Mouse (Mus musculus): ENCODE measurements around the gene Casp7. TPM values are rescaled to one million over a fixed set of nuclear protein-coding genes. Genes with fewer than 3 reads are reported as not detected.

Gene Casp7
- polyA plus RNA-seq, 1 experiment, result 9.1 TPM

GRCm38 (mm10) chr19:56436380-56436779, 39.5 kb downstream of the Casp7 start:
- Histone ChIP-seq H3K27me3 (ENCODE audit: control insufficient read depth, insufficient read depth, insufficient read length) (no peaks in the 10 kb centered on the region), H3K79me3 (ENCODE audit: low read depth) (no peaks in the 10 kb centered on the region), H3ac (ENCODE audit: control insufficient read depth, insufficient read length, low read depth) (no peak overlapping the region), H3K4me3 (ENCODE audit: insufficient read depth, poor library complexity, severe bottlenecking) (no peak overlapping the region), H3K36me3 (ENCODE audit: control insufficient read depth, insufficient read depth) (no peaks in the 10 kb centered on the region), H3K79me2 (ENCODE audit: control insufficient read depth, insufficient read depth) (no peaks in the 10 kb centered on the region)
- TF ChIP-seq CTCF (IDR thresholded peaks at IDR 0.05; ENCODE audit: control insufficient read depth, insufficient read depth, insufficient read length) (no peak), MAX (IDR thresholded peaks at IDR 0.05) (no peak), CEBPB (IDR thresholded peaks at IDR 0.05; ENCODE audit: low read depth) (no peak), FOSL1 (IDR thresholded peaks at IDR 0.05; ENCODE audit: insufficient read depth, low read length, poor library complexity, severe bottlenecking) (no peak), USF1 (IDR thresholded peaks at IDR 0.05; ENCODE audit: low read depth) (no peak), MYOG (IDR thresholded peaks at IDR 0.05; ENCODE audit: control insufficient read depth, extremely low read depth, insufficient read length) (no peak), MYOD1 (IDR thresholded peaks at IDR 0.05; ENCODE audit: control insufficient read depth, insufficient read length, low read depth) (no peak)

- no peaks in the 10 kb centered on the region for H3K36me3 ChIP-seq (ENCODE audit: control insufficient read depth, insufficient read depth)
- no peaks in the 10 kb centered on the region for H3K27me3 ChIP-seq (ENCODE audit: control insufficient read depth, insufficient read depth, insufficient read length)
- H3K79me2 ChIP-seq (ENCODE audit: control insufficient read depth, insufficient read depth), result no peaks in the 10 kb centered on the region
- no peak overlapping the region for H3K4me3 ChIP-seq (ENCODE audit: insufficient read depth, poor library complexity, severe bottlenecking)
- no peak overlapping the region for H3ac ChIP-seq (ENCODE audit: control insufficient read depth, insufficient read length, low read depth)
- TF ChIP-seq USF1 (IDR thresholded peaks at IDR 0.05; ENCODE audit: low read depth) (no peak), MYOD1 (IDR thresholded peaks at IDR 0.05; ENCODE audit: control insufficient read depth, insufficient read length, low read depth) (no peak), CTCF (IDR thresholded peaks at IDR 0.05; ENCODE audit: control insufficient read depth, insufficient read depth, insufficient read length) (no peak), MYOG (IDR thresholded peaks at IDR 0.05; ENCODE audit: control insufficient read depth, extremely low read depth, insufficient read length) (no peak), FOSL1 (IDR thresholded peaks at IDR 0.05; ENCODE audit: insufficient read depth, low read length, poor library complexity, severe bottlenecking) (no peak), CEBPB (IDR thresholded peaks at IDR 0.05; ENCODE audit: low read depth) (no peak), MAX (IDR thresholded peaks at IDR 0.05) (no peak)
- no peaks in the 10 kb centered on the region for H3K79me3 ChIP-seq (ENCODE audit: low read depth)
These were observed 41.6 kb downstream of the Casp7 start for GRCm38 (mm10) chr19:56438357-56439071.

GRCm38 (mm10) chr19:56439072-56439434, 42.1 kb downstream of the Casp7 start:
- H3ac ChIP-seq (ENCODE audit: control insufficient read depth, insufficient read length, low read depth), result no peak overlapping the region
- no peak overlapping the region for H3K4me3 ChIP-seq (ENCODE audit: insufficient read depth, poor library complexity, severe bottlenecking)
- no peaks in the 10 kb centered on the region for H3K79me2 ChIP-seq (ENCODE audit: control insufficient read depth, insufficient read depth)
- TF ChIP-seq MAX (IDR thresholded peaks at IDR 0.05) (no peak), MYOD1 (IDR thresholded peaks at IDR 0.05; ENCODE audit: control insufficient read depth, insufficient read length, low read depth) (no peak), FOSL1 (IDR thresholded peaks at IDR 0.05; ENCODE audit: insufficient read depth, low read length, poor library complexity, severe bottlenecking) (no peak), CTCF (IDR thresholded peaks at IDR 0.05; ENCODE audit: control insufficient read depth, insufficient read depth, insufficient read length) (no peak), MYOG (IDR thresholded peaks at IDR 0.05; ENCODE audit: control insufficient read depth, extremely low read depth, insufficient read length) (no peak), USF1 (IDR thresholded peaks at IDR 0.05; ENCODE audit: low read depth) (no peak), CEBPB (IDR thresholded peaks at IDR 0.05; ENCODE audit: low read depth) (no peak)
- no peaks in the 10 kb centered on the region for H3K36me3 ChIP-seq (ENCODE audit: control insufficient read depth, insufficient read depth)
- H3K27me3 ChIP-seq (ENCODE audit: control insufficient read depth, insufficient read depth, insufficient read length), result no peaks in the 10 kb centered on the region
- H3K79me3 ChIP-seq (ENCODE audit: low read depth), result no peaks in the 10 kb centered on the region

GRCm38 (mm10) chr19:56443445-56443844, 46.5 kb downstream of the Casp7 start:
- Histone ChIP-seq H3K79me2 (ENCODE audit: control insufficient read depth, insufficient read depth) (no peaks in the 10 kb centered on the region), H3K27me3 (ENCODE audit: control insufficient read depth, insufficient read depth, insufficient read length) (no peaks in the 10 kb centered on the region), H3K79me3 (ENCODE audit: low read depth) (no peaks in the 10 kb centered on the region), H3K4me3 (ENCODE audit: insufficient read depth, poor library complexity, severe bottlenecking) (no peak overlapping the region), H3K36me3 (ENCODE audit: control insufficient read depth, insufficient read depth) (no peaks in the 10 kb centered on the region), H3ac (ENCODE audit: control insufficient read depth, insufficient read length, low read depth) (no peak overlapping the region)
- TF ChIP-seq MYOG (IDR thresholded peaks at IDR 0.05; ENCODE audit: control insufficient read depth, extremely low read depth, insufficient read length) (no peak), CEBPB (IDR thresholded peaks at IDR 0.05; ENCODE audit: low read depth) (no peak), MYOD1 (IDR thresholded peaks at IDR 0.05; ENCODE audit: control insufficient read depth, insufficient read length, low read depth) (no peak), FOSL1 (IDR thresholded peaks at IDR 0.05; ENCODE audit: insufficient read depth, low read length, poor library complexity, severe bottlenecking) (no peak), USF1 (IDR thresholded peaks at IDR 0.05; ENCODE audit: low read depth) (no peak), CTCF (IDR thresholded peaks at IDR 0.05; ENCODE audit: control insufficient read depth, insufficient read depth, insufficient read length) (no peak), MAX (IDR thresholded peaks at IDR 0.05) (no peak)

- Histone ChIP-seq H3ac (ENCODE audit: control insufficient read depth, insufficient read length, low read depth) (no peak overlapping the region), H3K36me3 (ENCODE audit: control insufficient read depth, insufficient read depth) (no peaks in the 10 kb centered on the region), H3K79me3 (ENCODE audit: low read depth) (no peaks in the 10 kb centered on the region), H3K27me3 (ENCODE audit: control insufficient read depth, insufficient read depth, insufficient read length) (no peaks in the 10 kb centered on the region), H3K79me2 (ENCODE audit: control insufficient read depth, insufficient read depth) (no peaks in the 10 kb centered on the region), H3K4me3 (ENCODE audit: insufficient read depth, poor library complexity, severe bottlenecking) (no peak overlapping the region)
- TF ChIP-seq MAX (IDR thresholded peaks at IDR 0.05), result no peak
- no peak for TF ChIP-seq CTCF (IDR thresholded peaks at IDR 0.05; ENCODE audit: control insufficient read depth, insufficient read depth, insufficient read length)
- no peak for TF ChIP-seq MYOD1 (IDR thresholded peaks at IDR 0.05; ENCODE audit: control insufficient read depth, insufficient read length, low read depth)
- TF ChIP-seq FOSL1 (IDR thresholded peaks at IDR 0.05; ENCODE audit: insufficient read depth, low read length, poor library complexity, severe bottlenecking), result no peak
- no peak for TF ChIP-seq CEBPB (IDR thresholded peaks at IDR 0.05; ENCODE audit: low read depth)
- TF ChIP-seq USF1 (IDR thresholded peaks at IDR 0.05; ENCODE audit: low read depth), result no peak
- TF ChIP-seq MYOG (IDR thresholded peaks at IDR 0.05; ENCODE audit: control insufficient read depth, extremely low read depth, insufficient read length), result no peak
These were observed 51.9 kb downstream of the Casp7 start for GRCm38 (mm10) chr19:56448784-56449183.
